Mouse (Mus musculus) hindbrain, embryonic 10.5 days (tissue): Measurements from ENCODE around the gene Gm17018. TPM values are rescaled to one million over a fixed set of nuclear protein-coding genes. Genes with fewer than 3 reads are reported as not detected.
A peak's percentile ranks its signal among the peaks of the same experiment; 100 is the strongest.

Experiments
- DNase-seq: peaks from one replicate; pipeline ENCODE4 v3.0.0-alpha.2; 2017; ENCODE audit warnings: low spot score
- H3K27ac ChIP-seq: fragments of 300-500 bp; sonication (generic); 2 replicates; pipeline ENCODE4 v1.5.1; 2016; ENCODE audit warnings: mild to moderate bottlenecking, moderate library complexity
- H3K27me3 ChIP-seq: fragments of 300-500 bp; sonication (generic); 2 replicates; pipeline ENCODE4 v1.6.1; 2016; ENCODE audit warnings: mild to moderate bottlenecking; ENCODE audit not compliant: poor library complexity, insufficient read depth, severe bottlenecking
- H3K36me3 ChIP-seq: fragments of 300-500 bp; sonication (generic); 2 replicates; pipeline ENCODE4 v1.6.1; 2016; ENCODE audit warnings: mild to moderate bottlenecking, moderate library complexity
- H3K4me1 ChIP-seq: fragments of 300-500 bp; sonication (generic); replicated peaks from 2 replicates; pipeline ENCODE4 v1.6.1; 2016; ENCODE audit warnings: mild to moderate bottlenecking
- H3K4me3 ChIP-seq: fragments of 300-500 bp; sonication (generic); 2 replicates; pipeline ENCODE4 v1.5.1; 2016; ENCODE audit warnings: mild to moderate bottlenecking, moderate library complexity
- H3K9me3 ChIP-seq: fragments of 300-500 bp; sonication (generic); 2 replicates; pipeline ENCODE4 v1.6.1; 2016; ENCODE audit warnings: mild to moderate bottlenecking, moderate library complexity
- WGBS: fragments of 180-500 bp; shearing (Covaris S2); methylation state at CpG from one replicate; pipeline ENCODE4 v1.1.7; 2016; 5-methylcytosine and 5-hydroxymethylcytosine counted together
- polyA plus RNA-seq: library from polyadenylated mRNA; unstranded; fragments of >200 nt; fragmentation: Nextera tagmentation; extraction: Ambion mirVana; gene quantifications from 2 replicates; pipeline ENCODE4 v1.2.1, GENCODE M21; 2016

Gm17018 gene
- polyA plus RNA-seq, 1 experiment from 2014 or later, result 62.1 TPM

- H3K27me3 ChIP-seq, result peaks cover 73% of the 10 kb centered on the region
- no peak overlapping the region for H3K4me3 ChIP-seq
- H3K27ac ChIP-seq, result no peak overlapping the region; the same call in 1 of the 2 replicates
- H3K36me3 ChIP-seq, result peaks cover 13% of the 10 kb centered on the region; the same call in 1 of the 2 replicates
- WGBS, result 65% methylated on average over 15 of the region's 15 CpGs
- DNase-seq, result no peak
- peaks cover 28% of the 10 kb centered on the region for H3K4me1 ChIP-seq
- H3K9me3 ChIP-seq, result no peaks in the 10 kb centered on the region
Observed at GRCm38 (mm10) chr19:45565925-45566715, 5.7 kb downstream of the Gm17018 start.

- no peak overlapping the region for H3K27ac ChIP-seq
- H3K9me3 ChIP-seq, result no peaks in the 10 kb centered on the region
- no peak overlapping the region for H3K4me3 ChIP-seq
- 29% methylated on average over 14 of the region's 14 CpGs for WGBS
- H3K4me1 ChIP-seq, result peaks cover 28% of the 10 kb centered on the region
- H3K36me3 ChIP-seq, result peaks cover 21% of the 10 kb centered on the region
- H3K27me3 ChIP-seq, result peaks cover 86% of the 10 kb centered on the region
- no peak for DNase-seq
Observed at GRCm38 (mm10) chr19:45567367-45567766, 7.0 kb downstream of the Gm17018 start.

- peaks cover 38% of the 10 kb centered on the region for H3K4me1 ChIP-seq
- no peaks in the 10 kb centered on the region for H3K9me3 ChIP-seq
- no peak for DNase-seq
- no peak overlapping the region for H3K27ac ChIP-seq
- H3K4me3 ChIP-seq, result no peak overlapping the region
- WGBS, result 83% methylated on average over 6 of the region's 6 CpGs
- H3K27me3 ChIP-seq, result peaks cover 96% of the 10 kb centered on the region
- H3K36me3 ChIP-seq, result peaks cover 52% of the 10 kb centered on the region
Observed at GRCm38 (mm10) chr19:45573033-45573432, 12.6 kb downstream of the Gm17018 start.

GRCm38 (mm10) chr19:45573861-45574267, 13.4 kb downstream of the Gm17018 start:
- WGBS, result 18% methylated on average over 6 of the region's 6 CpGs
- peaks cover 38% of the 10 kb centered on the region for H3K4me1 ChIP-seq
- no peaks in the 10 kb centered on the region for H3K9me3 ChIP-seq
- H3K4me3 ChIP-seq, result no peak overlapping the region
- DNase-seq, result peak; percentile 61
- H3K36me3 ChIP-seq, result peaks cover 57% of the 10 kb centered on the region
- H3K27ac ChIP-seq, result no peak overlapping the region
- H3K27me3 ChIP-seq, result peaks cover 96% of the 10 kb centered on the region

GRCm38 (mm10) chr19:45574339-45574898, 14.0 kb downstream of the Gm17018 start:
- H3K9me3 ChIP-seq, result no peaks in the 10 kb centered on the region
- H3K4me1 ChIP-seq, result peaks cover 44% of the 10 kb centered on the region
- H3K27me3 ChIP-seq, result peaks cover 96% of the 10 kb centered on the region
- H3K36me3 ChIP-seq, result peaks cover 62% of the 10 kb centered on the region
- WGBS, result 82% methylated on average over 7 of the region's 7 CpGs
- no peak for DNase-seq
- H3K4me3 ChIP-seq, result no peak overlapping the region
- no peak overlapping the region for H3K27ac ChIP-seq

- H3K4me1 ChIP-seq, result peaks cover 50% of the 10 kb centered on the region
- H3K36me3 ChIP-seq, result peaks cover 66% of the 10 kb centered on the region
- no peak overlapping the region for H3K4me3 ChIP-seq
- peak overlapping the region; percentile 6; the same call in 1 of the 2 replicates for H3K27ac ChIP-seq
- no peaks in the 10 kb centered on the region for H3K9me3 ChIP-seq
- peaks cover 96% of the 10 kb centered on the region for H3K27me3 ChIP-seq
- WGBS, result 55% methylated on average over 19 of the region's 19 CpGs
- no peak for DNase-seq
Observed at GRCm38 (mm10) chr19:45574941-45575631, 14.7 kb downstream of the Gm17018 start.

GRCm38 (mm10) chr19:45575632-45576001, 15.2 kb downstream of the Gm17018 start:
- Histone ChIP-seq H3K27ac (peak overlapping the region; percentile 6; the same call in 1 of the 2 replicates), H3K4me1 (peaks cover 56% of the 10 kb centered on the region), H3K4me3 (no peak overlapping the region), H3K9me3 (no peaks in the 10 kb centered on the region), H3K36me3 (peaks cover 71% of the 10 kb centered on the region), H3K27me3 (peaks cover 97% of the 10 kb centered on the region)
- WGBS, result 7% methylated on average over 8 of the region's 8 CpGs
- DNase-seq, result peak; percentile 24

GRCm38 (mm10) chr19:45577141-45577750, 16.8 kb downstream of the Gm17018 start:
- H3K27me3 ChIP-seq, result peaks cover 96% of the 10 kb centered on the region
- H3K36me3 ChIP-seq, result peaks cover 71% of the 10 kb centered on the region
- H3K9me3 ChIP-seq, result peaks cover 3% of the 10 kb centered on the region; the same call in 1 of the 2 replicates
- no peak overlapping the region for H3K4me3 ChIP-seq
- H3K27ac ChIP-seq, result no peak overlapping the region
- H3K4me1 ChIP-seq, result peaks cover 69% of the 10 kb centered on the region
- 83% methylated on average over 14 of the region's 14 CpGs for WGBS
- no peak for DNase-seq

- 90% methylated on average over 12 of the region's 12 CpGs for WGBS
- Histone ChIP-seq H3K4me1 (peaks cover 80% of the 10 kb centered on the region), H3K36me3 (peaks cover 60% of the 10 kb centered on the region), H3K9me3 (peaks cover 3% of the 10 kb centered on the region; the same call in 1 of the 2 replicates), H3K4me3 (no peak overlapping the region), H3K27me3 (peaks cover 97% of the 10 kb centered on the region), H3K27ac (no peak overlapping the region)
- no peak for DNase-seq
Observed at GRCm38 (mm10) chr19:45578976-45579375, 18.6 kb downstream of the Gm17018 start.

- Histone ChIP-seq H3K4me1 (peaks cover 76% of the 10 kb centered on the region), H3K36me3 (peaks cover 59% of the 10 kb centered on the region), H3K27me3 (peaks cover 97% of the 10 kb centered on the region), H3K27ac (no peak overlapping the region), H3K4me3 (no peak overlapping the region), H3K9me3 (peaks cover 3% of the 10 kb centered on the region; the same call in 1 of the 2 replicates)
- 86% methylated on average over 7 of the region's 7 CpGs for WGBS
- DNase-seq, result no peak
Observed at GRCm38 (mm10) chr19:45579416-45579815, 19.0 kb downstream of the Gm17018 start.

GRCm38 (mm10) chr19:45580235-45580634, 19.8 kb downstream of the Gm17018 start:
- peaks cover 52% of the 10 kb centered on the region for H3K36me3 ChIP-seq
- 51% methylated on average over 12 of the region's 12 CpGs for WGBS
- peaks cover 3% of the 10 kb centered on the region; the same call in 1 of the 2 replicates for H3K9me3 ChIP-seq
- peak overlapping the region; percentile 29; the same call in 1 of the 2 replicates for H3K27ac ChIP-seq
- peaks cover 97% of the 10 kb centered on the region for H3K27me3 ChIP-seq
- peaks cover 68% of the 10 kb centered on the region for H3K4me1 ChIP-seq
- DNase-seq, result no peak
- peak overlapping the region; percentile 18; the same call in 1 of the 2 replicates for H3K4me3 ChIP-seq

GRCm38 (mm10) chr19:45581257-45581656, 20.8 kb downstream of the Gm17018 start:
- 71% methylated on average over 3 of the region's 3 CpGs for WGBS
- peak; percentile 60 for DNase-seq
- Histone ChIP-seq H3K27ac (peak overlapping the region; percentile 75; the same call in 1 of the 2 replicates), H3K27me3 (peaks cover 97% of the 10 kb centered on the region), H3K9me3 (peaks cover 3% of the 10 kb centered on the region; the same call in 1 of the 2 replicates), H3K4me3 (no peak overlapping the region), H3K36me3 (peaks cover 48% of the 10 kb centered on the region), H3K4me1 (peaks cover 61% of the 10 kb centered on the region)
